Mouse (Mus musculus) MEL-GATA-1-ER (cell line): ENCODE measurements at regions not wholly inside any gene's neighbourhood (a gene's known extent, or its start where the extent isn't known, plus 50 kb on each side); places are given as distances from the start of the nearest gene placed in this dataset.

Experiments
- DNase-seq: peaks from one replicate; pipeline ENCODE4 v3.0.0-alpha.2; 2012; ENCODE audit warnings: low read depth; ENCODE audit errors: extremely low read depth

DNA sequence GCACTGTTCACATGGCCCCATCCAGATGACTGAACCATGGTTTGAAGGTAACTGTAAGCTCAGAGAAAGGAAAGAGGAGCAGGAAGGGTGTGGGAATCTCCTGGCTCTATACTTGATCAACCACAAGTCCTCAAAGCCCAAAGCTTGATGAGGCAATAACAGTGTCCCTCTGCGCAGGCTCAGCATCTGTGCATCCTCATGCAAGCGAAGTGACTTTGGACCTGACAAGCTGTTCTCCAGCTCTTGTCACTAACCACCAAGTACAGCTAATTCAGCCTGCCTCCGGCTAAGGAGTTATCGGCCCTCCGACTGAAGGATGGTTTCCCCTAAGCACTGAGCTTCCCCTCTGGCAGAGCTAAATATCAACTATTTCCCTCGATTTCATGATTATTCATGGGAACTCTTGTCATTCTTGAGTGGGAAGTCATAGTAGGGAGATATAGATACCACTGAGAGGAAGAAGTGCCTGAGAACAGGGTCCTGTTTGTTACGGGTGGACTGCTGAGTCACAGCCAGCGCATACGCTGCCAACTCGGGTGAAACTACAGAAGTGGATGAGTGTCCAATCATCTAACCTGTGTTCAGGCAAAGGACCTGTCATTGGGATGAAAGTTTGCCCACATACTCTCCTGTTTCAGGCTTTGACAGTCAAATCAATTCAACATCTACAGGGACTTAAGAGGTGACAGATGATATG lies 106.6 kb upstream of the Id2 start:
- DNase-seq = no peak

DNA sequence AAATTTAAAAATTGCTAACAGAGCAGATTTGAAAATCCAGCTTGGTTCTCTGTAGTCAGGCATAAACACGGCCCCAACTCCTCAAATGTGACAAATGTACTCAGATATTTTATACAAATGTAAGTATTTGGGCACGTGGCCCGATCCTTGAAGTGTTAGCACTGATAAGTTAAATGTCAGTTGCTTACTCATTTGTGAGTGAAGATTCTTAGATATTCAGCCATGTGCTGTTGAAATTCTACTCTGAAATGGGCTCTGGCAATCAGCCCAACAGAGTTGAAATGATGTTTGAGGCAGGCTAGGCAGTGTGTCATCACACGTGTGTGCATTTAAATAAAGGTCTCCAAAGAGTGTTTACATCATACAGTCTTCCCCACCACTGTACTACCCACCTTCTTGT lies 103.2 kb upstream of the Id2 start:
- no peak for DNase-seq

DNA sequence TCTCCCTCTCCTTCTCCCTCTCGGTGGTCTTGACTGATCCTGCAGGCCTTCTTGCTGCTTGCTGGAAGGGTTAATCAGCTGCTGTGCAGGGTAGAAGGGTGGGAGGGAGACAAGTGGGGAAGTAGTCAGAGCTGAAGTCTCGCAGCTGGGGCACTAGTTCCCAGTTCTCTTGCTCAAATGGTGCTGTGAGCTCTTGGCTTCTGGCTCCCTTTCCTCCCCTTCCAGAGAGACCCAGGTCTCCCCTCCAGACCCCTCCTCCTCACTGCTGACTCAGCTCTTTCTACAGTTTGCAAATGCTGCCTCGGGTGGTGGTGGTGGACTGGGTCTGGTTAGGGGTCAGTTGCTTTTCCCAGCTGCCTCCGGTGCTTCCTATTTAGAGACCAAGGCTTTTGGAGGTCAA lies 100.8 kb upstream of the Id2 start:
- no peak for DNase-seq

DNA sequence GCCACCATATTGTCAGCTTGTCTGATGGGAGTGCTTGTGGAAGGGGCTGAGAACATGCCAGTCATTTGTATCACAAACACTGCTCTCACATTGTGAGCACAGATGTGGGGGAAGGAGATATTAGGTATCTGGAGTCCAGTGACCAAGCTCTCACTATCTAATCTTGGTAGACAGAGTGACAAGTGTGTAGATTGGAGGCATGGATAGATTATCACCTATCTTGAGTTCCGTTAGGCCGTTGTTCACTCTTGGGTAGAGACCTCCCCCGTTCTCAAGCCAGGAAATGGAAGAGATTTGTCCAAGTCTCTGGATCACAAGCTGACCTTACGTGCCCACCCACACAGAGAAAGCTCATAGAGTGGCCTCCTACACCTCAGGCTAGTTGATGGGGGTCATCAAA lies 99.1 kb upstream of the Id2 start:
- no peak for DNase-seq

DNA sequence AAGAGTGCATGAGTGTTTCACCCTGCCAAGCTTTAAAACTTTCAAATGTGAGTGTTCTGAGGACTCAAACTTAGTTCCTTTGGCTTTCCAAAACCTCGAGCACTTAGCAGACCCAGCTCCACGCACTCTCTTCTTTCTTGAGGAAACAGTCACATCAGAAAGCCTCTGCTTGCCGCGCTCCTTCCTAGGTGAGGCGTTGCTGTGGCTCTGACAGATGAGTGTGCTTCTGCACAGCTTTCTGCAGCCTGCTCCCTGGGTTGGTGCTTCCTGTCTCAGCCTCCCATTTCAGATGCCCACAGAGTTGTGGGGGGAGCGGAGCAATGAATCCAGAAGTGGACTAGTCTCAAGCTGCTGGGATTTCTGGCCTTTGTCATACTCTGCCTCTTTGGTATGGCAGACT lies 95.3 kb upstream of the Id2 start:
- DNase-seq = no peak

DNA sequence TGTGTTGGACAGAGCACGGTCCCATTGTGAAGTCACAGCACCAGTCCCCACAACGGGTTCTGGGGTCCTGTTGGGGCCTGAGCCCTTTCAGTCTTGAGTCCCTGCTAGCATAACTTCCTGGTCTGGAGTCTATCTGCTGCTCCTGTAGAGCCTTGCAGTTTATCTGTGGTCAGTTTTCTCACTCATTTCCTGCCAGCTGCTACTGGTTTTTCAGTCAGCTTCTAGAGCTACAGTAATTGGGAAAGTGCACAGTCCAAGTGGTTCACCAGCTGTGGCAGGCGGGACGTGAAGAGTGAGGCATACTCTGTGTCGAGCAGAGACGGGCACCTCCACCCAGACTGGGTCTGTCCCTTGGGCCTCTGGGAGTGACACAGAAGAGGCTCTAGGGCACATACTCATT lies 93.4 kb upstream of the Id2 start:
- peak; percentile 56 for DNase-seq

DNA sequence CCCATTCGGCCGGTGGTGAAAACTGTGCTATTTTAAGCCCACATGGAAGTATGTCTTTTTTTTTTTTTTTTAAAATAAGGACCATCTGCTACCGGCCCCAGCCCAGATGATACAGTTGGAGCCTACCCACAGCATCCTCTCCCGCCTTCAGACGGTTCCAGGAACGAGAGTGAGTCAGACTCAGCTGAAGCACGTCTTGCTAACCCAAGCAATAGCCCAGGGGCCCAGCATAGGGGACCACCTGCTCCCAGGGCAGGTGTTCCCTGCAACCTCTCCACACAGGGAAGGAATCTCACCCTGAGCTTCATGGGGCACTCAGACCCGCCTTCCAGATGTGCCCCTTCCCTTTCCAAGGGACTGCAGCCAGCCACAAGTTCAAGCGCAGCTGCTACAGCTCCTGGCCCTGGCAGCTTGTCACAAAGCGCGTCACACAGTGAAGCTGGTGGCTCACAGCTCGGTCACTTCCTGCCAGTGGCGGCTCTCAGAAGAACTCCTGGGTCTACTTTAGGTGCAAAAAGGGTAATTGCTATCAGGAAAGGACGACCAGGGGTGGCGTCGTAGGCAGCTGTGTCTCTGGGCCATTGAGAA lies 92.3 kb upstream of the Id2 start:
- no peak for DNase-seq

DNA sequence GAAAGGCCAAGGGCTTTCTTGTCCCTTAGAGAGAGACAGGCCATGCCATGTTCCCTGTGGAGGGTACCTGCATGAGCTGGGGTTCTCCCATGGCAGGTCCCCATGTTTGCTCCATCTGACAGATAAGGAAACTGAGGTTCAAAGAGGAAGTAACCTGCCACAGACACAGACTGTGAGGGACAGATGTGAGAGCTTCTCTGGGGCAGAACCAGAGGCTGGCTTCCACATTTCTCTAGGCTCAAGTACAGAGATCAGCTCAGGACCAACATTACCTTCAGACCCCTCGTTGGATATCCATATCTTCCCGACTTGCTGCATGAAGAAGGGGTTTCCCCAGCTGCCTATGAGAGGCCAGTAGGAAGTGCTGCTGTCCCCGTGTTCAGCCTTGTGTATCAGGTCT lies 91.6 kb upstream of the Id2 start:
- peak; percentile 25 for DNase-seq

DNA sequence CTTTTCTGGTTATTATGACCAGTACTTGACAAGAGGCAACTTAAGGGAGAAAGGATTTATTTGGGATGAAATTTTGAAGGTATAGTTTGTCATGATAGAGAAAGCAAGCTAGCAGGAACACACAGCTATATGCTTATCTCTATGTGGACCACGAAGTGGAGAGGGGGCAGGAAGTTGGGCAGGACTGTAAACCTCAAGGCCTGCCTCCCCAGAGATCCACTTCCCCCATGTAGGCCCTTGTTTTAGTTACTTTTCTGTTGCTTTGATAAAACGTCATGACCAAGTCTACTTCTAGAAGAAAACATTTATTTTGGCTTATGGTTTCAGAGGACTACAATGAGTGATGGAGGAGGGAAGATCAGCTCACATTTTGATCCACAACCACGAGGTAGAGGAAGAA lies 90.3 kb upstream of the Id2 start:
- DNase-seq = peak; percentile 16

DNA sequence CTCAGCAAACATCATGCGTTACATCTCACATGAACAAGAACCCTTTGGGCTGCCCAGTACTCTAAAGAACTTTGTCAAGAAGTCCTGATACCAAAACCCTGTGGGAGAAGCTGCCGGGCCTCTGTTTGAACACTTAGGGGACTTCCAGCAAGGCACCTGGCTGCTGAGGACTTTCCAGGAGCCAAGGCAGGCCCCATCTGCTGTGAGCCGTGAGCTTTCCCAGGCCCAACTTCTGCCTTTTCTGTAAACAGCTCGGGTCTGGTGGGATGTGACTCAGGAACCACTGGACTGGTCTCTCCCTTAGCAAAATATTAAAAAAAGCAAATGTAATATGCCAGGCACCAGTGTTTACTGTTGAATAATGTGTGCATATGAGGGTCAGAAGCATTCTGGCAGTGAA lies 85.7 kb upstream of the Id2 start:
- DNase-seq = no peak

DNA sequence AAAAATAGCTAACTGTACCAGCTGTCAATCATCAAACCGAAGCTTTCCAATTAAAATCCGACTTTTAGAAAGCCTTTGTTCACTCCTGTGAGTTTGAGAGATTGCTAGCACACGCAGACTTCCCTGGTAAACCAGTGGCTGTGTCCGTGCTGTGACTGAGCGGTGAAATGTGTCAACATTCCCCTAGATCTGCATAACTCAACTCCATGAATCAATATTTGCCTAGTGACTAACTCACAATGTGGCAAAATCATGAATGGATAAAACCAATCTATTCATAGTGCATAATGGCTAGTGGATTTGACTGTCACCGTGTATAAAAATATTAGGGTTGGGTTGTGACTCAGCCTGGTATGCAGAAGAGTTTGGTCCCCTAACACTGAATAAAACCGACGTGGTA lies 84.4 kb upstream of the Id2 start:
- no peak for DNase-seq

DNA sequence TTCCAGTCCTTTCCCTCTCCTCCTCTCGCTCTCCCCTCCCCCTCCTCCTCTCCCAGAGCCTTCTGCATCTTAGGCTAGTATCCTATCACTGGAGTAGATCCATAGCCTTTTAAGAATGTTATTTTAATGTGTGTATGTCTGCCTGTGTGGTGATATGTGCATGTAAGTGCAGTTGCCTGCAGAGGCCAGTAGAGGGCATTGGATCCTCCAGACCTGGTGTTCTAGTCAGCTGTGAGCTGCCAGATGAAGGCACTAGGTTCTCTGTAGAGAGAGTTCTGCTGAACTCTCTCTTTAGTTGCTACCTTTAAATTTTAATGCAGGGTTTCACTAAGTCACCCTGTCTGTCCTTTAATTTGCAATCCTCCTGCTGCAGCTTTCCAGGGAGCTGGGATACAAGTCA lies 83.9 kb upstream of the Id2 start:
- DNase-seq = no peak

DNA sequence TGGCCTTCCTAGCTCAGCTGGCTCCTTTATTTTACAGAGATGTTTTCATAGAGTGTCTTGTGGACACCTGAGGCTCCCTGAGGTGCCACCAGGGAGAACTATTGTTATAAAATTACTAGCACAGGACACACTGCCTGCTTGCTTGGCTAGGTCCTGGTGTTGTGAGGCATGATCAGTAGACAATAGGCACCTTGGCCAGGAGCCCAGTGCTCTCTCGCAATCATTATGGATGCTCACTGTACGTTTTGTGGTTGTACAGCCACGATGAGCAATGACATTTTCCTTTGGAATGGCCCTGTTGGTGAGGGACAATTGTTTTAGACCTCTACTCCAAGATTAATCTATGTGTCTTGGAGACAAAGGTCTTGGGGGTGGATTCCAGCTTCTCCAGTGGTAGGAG lies 83.3 kb upstream of the Id2 start:
- DNase-seq = no peak

DNA sequence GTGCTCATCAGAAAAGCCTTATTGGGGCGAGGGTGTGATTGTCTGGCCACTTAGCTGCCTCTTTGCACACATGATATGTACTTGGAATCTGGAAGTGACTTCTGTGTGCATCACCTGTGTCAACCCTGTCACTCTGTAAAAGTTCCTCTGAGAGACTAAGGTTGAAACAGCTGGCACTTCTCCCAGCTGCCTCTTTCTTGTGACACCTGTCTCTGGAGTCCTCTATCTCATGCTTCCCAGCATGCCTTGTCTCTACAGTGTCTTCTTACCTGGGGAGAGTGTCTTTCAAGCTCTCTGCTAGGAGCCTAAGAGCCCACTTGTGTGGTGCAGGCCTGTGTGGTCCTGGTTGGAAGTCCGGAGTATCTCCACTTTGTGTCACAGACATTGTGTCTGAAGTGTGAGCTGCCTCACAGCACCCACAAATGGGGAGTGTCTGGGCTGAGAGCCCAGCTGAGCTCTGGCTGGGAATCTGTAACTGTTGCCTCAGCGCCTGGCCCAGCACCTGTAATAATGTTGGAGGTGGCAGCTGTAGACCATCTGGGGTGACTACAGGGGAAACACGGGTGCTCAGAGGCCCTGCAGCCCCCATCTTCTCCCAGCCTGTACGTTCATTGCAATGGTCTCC lies 81.7 kb upstream of the Id2 start:
- DNase-seq = no peak

DNA sequence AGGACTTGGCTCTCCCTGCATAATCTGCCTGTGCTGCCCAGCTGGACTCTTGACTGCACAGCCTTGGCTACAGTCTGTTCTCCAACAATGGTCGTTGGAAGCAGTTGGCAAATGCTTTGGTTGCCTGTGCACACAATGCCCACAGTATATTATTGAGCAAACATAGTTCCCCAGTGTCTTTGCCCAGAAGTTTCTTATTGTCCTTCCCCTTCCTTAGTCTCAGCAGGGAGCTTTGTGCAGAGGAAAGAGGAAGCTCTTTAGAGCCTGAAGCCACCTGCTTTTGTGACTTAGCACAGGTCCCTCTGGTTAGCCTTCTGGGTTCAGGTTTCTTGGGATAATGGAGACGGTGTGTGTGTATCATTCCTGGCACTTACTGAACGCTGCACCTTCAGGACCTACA lies 80.9 kb upstream of the Id2 start:
- DNase-seq = no peak

DNA sequence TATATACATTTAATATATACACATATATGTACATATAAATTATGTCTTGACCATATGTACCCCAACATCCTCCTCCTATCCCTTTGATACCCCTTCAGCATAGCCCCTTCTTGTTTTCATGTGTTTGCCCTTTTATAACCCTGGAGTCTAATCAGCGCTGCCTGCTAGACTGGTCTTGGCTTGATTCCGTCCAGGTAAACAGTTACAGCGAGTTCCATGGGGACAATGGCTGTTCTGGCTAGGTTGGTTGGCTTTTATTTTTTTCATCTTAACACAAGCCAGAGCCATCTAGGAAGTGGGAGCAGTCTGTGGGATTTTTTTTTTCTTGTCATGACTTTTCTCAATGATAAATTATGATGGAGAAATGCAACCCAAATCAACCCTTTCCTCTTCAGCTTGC lies 79.6 kb upstream of the Id2 start:
- DNase-seq = no peak

DNA sequence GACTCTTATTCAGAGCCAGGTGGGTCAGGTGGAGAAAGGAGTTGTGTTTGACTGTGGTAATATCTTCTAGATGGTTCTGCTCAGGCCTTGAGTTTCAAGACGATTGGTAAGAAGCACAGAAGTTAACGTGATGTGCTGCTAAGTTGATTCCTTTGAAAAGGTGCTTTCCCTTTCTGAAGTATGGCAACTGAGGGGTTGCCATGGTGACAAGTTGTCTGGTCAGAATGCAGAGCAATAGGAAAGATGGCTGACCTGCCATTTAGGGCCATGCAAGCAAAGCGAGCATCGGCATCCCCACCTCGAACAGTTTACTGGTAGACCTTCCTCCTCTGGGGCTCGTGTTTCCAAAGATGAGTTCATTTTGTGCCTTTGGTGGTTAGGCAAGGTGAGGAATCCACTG lies 76.1 kb upstream of the Id2 start:
- no peak for DNase-seq

DNA sequence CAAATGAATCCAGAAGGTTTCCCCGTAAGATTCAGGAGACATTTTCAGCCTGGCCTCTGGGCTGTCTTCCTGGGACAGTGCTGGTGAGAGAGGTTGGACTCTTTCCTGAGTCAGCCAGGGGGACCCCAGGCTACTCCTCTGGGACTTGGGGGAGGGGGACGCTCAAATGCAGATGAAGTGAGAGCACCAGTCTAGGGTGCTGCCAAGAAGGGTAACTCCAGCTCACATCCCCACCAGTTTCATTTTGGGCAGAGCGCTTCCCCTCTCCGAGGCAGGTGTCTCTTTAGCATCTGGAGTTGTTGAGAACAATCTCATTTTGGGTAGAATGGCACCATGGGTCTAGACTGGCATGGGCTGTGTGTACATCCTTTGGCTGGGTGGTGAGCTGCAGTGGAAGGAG lies 75.5 kb upstream of the Id2 start:
- DNase-seq = no peak

DNA sequence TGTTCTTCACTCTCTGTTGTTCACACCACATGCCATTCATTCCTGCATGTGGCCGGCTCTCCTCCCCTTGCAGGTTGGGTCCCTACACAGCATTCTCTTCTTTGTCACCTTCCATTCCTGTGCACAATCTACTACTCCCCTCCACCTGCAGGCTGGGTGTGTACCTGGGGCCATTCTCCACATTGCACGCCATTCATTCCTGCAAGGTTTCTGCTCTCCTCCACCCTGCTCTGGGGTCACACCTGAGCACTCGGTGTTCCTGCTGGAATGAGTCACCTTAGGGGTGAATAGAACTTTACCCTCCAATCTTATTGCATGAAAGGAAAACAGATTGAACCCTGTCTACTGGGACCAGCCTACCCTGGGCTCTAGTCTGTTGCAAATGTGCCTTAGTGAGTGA lies 72.7 kb upstream of the Id2 start:
- DNase-seq = no peak

DNA sequence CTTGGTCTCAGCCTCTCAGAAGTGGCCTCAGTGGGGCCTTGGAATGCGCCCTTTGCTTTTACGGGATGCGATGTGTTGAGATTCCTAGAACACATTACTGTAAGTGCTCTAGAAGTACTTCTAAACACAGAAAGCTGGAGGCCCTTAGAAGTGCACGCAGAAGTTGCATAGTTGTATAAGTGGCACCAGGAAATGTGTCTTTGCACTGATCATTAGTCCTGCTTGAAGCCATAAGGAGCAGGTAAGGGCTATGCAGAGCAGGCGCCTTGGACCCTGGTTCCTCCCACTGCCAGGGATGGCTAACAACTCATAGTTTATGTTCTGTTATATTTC lies 71.2 kb upstream of the Id2 start:
- no peak for DNase-seq

DNA sequence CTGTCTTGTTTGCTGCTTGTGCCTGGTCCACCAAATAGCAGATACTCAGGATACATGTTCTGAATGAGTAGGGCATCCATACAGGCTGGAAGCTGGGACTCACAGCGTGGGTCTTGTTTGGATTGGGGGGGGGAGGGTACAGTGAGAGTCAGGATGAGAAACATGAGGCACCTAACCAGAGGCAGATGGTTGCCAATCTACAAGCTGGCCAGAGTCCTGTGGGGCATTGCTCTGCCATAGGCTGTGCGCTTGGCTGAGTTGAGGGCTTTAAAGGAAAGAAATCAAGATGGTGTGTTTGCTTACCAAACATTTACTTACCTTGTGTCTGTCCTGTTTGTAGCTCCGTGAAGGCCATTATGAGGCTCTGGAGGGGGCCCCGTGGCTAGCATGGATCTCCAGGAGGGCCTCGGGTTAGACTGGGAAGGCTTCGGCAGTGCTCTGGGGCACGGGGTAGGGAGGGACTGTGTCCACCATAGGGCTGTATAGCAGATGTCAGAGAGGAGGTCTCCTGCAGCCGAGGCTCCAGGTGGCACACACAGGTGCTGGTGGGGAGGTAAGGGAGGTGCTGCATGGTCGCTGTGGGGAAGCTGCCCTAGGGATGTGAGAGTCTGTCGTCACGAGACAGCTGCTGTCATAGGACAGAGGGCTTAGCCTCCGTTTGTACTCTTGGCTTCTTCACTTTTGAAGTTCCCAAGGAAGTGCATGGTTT lies 70.7 kb upstream of the Id2 start:
- DNase-seq = no peak

DNA sequence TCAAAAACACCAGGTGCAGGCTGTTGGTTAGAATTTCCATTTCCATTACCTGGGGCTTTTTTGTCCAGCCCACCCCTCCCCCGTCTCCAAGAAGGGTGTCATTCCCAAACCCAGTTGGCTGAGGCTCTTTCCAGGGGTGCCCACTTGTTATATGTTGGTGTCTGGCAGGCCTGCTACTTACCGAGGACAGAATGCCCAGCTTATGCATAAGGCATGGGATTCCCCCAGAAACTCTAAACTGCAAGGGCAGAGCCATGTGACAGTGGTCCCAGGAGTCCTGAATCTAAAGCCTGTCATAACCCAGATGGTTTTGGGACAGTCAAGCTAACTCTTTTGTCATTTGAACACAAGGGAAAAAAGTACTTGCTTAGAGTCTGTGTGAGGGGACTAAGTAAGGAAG lies 69.6 kb upstream of the Id2 start:
- DNase-seq = no peak

DNA sequence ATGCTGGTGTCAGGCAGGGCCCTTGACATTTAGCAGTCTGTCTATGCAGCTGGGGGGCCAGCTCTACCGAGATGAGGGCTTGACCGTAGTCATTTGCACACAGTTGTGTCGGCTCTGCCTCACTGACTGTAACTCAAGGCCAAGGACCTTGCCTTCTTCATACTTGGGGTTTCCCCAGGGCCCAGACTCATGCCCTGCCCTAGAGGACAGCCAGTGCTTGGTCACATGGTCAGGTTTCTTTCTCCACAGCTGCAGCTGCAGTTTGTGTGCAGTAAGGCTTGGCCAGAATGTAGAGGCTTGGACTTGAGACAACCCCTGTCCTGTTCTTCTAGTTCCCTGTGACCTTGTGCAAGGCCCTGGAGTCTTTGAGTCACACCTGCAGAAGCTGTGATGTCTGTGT lies 68.7 kb upstream of the Id2 start:
- no peak for DNase-seq
